Mouse (Mus musculus) left cerebral cortex, adult 9 months (tissue): ENCODE measurements at regions not wholly inside any gene's neighbourhood (a gene's known extent, or its start where the extent isn't known, plus 50 kb on each side); places are given as distances from the start of the nearest gene placed in this dataset.
"Not testable (repeated sequence)": the region's sequence is repeated elsewhere in the genome, so short reads cannot be mapped to it uniquely, and the experiment has no call there.

Experiments used
- DNase-seq, 2 experiments: peaks; one replicate each; pipeline ENCODE4 v3.0.0; 2022; ENCODE audit warnings: low spot score in 2 of 2

DNA sequence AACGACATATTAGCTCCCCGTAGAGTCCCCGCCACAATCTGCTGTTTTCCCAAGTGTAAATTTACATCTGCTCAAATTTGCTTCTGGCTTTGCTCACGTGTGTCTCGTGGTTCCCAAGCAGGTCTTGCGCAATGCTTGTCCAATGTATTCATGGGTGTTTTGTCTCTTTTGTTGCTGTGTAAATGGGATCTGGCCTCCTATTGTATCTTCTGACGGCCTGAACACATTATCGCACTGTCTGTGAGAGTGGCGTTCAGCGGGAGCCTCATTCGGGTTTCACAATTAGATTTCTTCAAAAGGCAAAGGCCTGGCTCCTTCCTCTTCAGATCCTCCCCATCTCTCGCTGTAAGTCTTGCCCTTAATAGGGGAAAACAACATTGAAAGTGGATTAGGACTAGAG, 274.5 kb downstream of the Fam19a5 start:
- DNase-seq, result no peak

DNA sequence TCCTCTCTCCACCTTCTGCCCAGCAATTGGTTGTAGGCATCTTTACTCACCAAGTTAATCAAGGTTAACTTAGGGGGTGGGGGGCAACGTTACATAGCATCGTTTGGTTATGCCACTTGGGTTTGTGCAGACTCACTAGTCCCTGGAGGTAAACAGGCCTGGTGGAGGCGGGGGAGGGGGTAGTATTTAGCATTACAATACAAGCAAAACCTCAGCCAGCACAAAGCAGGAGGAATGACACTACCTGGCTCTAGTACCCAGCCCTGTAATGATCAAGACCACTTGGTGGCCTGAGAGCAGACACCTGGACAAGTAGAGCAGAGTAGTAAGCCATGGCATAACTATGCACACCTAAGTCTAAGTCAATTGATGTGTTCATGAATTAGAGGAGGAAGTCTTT, 298.0 kb downstream of the Fam19a5 start:
- no peak for DNase-seq

DNA sequence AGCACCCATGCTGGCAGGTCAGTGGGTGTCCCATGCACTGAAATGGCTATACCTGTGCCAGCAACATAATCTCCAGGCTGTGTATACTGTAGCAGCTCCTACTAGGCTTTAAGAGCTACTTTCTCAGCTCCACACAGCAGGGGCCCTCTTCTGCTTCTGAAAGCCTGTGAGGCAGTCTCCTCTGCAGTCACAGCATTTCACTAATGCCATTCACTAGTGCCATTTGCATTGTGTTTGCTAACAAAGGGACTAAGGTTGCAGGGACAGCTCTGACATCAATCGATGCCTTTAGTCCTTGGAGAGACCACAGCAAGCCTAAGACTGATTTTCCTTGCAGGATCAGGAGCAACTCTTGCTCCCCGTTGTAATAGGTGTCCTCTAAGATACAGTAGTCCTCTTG, 315.0 kb downstream of the Fam19a5 start:
- DNase-seq, result no peak

DNA sequence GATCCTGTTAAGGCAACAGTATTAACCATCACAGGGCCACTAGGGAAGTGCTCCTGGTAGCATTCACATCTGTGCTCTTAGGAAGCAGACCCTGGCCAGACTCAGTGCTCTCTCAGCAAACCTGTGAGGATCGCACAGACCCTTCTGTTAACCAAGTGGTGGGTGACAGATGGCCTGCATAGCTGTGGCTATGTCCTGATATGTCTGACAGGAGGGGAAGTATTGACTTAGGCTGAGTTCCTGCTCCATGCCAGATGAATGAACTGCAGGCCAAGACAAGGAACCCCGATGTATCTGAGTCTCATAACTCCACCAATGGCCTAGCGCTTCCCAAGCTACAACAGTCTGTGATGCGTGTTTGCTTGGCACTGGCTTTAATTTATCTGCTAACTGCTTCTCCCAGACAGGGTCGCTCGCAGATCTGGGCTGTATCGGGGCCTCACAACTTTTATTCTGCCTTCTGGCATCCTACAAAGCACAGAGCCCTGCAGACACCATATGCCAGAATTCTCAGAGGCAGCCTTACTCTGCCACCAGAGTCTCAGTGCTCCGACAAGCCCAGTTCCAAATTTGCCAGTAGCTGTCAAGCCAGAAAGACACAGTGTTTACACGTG, 332.3 kb downstream of the Fam19a5 start:
- no peak for DNase-seq

DNA sequence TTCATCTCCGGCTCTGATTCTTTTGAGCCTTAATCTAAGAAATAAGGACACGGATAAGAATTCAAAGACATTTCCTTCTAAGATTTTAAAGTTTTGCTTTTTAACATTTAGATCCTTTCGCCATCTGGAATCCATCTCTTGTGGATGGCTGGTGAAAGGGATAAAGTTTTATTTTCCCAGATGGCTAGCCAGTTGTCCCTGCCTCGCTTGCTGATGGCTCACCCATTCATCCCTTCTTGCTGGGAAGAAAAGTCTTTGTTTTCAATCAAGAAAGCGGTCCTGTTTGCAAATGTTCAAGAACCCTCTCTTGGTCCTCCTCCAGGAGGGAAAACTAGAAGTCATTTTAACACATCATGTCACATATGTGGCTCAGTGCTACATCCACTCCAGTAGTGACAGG, 346.8 kb downstream of the Fam19a5 start:
- DNase-seq, result no peak

DNA sequence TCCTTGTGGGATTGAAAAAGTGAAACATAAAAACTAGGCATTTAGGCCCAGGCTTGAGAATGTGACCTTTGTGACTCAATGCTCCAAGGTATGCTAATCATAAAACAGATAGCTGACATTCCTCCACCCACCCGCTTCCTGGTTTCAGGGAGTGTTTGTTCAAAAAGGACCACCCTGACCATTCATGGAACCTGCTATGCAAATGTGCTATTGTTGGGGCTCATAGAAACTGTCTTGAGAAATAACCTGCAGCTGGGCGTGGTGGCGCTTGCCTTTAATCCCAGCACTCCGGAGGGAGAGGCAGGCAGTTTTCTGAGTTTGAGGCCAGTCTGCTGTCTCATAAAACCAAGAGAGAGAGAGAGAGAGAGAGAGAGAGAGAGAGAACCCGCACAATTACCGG, 350.8 kb downstream of the Fam19a5 start:
- DNase-seq, result not testable (repeated sequence)

DNA sequence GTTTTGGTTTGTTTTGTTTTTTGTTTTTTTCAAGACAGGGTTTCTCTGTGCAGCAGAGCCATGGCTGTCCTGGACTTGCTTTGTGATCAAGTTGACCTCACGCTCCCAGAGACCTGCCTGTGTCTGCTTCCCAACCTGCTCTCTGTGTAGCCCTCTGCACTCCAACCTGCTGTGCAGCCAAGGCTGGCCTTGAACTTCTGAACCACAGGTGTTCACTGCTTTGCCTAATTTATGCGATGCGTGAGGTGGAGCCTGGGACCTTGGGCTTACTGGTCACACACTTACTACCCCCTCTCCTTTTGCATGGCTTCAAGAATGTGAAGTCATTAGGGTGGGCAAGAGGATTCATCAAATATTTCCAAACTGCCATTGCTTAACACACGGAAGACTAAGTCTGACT, 354.6 kb downstream of the Fam19a5 start:
- no peak for DNase-seq

DNA sequence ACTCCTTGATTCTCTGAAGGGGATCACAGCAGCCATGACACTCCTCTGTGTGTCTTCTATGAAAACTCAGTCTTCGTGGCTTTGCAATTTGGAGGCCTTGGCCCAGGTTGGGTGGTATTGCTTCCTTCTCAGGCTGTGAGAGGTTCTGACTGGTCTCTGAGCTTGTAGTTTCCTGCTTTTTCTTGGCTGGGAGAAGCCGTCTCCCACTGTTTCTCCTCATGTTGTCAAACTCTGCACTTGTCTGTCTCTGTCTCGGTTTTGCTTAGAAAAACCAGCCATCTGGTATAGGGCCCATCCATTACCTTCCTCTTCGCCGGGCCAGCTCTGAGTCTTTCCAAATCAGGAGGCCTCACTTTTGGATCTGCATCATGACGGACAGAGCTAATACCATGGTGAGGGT, 360.3 kb downstream of the Fam19a5 start:
- DNase-seq, result no peak

DNA sequence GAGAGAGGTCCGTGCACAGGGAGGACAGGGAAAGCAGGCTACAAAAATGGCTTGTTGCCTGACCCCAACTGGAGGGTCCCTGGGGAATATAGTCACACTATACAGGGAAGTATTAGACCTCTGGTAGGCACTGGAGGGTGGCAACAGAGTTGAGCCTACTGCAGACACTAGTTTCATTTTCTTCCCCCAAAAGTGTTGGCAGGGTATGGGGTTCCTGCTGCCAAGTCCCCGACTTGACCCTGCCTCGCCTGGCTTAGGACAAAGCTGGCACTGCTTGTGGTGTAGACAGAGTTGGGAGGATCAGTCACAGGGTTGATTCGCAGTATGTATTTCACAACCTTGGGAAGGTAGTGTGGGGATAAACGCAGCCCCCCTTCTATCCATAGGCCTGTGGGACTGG, 362.2 kb downstream of the Fam19a5 start:
- no peak for DNase-seq

DNA sequence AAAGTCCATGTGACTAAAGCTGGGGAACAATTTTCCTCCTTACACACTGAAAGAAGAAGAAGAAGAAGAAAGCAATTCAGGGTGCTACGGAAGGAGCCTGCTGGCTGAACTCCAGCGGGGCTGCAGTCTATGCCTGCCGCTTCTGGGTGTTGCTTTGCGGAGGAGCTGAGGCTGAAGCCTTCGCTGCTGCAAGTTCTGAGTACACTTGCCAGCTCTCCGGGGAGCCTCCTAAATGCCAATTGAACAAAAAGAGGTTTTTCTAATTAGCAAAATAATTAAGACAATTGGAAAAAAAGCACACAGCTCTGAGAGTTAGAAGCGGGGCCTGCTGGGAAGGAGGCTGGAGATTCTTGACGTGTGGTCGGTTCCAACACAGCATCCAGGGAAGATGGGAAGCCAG, 378.0 kb downstream of the Fam19a5 start:
- DNase-seq, result peak; percentile 13 to 40

DNA sequence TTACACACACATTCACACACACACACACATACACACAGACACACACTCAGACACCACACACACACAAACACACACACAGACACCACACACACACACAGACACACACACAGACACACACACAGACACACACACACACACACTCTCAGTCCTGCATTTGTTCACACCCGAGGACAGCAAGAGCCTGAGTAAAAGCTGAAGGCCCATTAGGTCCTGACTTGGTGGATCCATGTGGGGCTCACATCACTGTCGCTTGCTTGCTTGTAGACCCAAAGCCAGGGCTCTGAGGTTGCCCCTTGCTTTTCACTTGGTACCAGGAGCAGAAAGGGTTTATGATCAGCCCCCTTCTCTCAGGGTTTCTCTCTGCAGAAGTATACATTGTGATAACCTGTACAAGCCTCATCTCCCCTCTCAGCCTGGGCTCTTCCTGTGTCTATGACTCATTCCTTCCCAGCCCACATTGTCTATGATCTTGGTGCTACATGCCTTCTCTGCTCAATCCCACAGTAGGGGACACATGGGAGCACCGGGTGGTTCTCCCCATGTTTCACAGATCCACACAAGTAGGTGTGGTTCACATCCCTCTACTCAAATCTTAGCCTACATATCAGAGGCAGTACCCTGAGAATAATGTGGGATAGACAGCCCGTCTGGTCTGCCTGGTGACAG, 378.8 kb downstream of the Fam19a5 start:
- no peak for DNase-seq

DNA sequence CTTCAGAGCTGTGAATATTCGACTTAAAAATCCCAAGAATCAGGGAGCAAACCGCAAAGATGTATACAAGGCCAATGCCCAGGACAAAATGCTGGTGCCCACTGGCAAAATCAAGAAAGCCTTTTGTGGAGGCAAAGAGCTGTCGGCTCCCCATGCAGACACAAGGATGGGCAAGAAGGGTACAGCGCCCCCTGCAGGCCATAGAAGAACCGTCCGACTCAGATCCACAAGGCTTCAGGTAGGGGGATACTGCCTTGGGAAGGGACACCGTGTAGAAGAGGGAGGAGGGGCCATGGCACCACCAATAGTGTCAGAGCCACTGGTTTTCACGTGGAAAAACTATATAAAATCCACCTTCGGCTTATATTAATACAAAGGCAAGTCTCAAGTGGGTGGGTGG, 379.8 kb downstream of the Fam19a5 start:
- DNase-seq, result peak in 1 of 2 experiments; percentile 27

DNA sequence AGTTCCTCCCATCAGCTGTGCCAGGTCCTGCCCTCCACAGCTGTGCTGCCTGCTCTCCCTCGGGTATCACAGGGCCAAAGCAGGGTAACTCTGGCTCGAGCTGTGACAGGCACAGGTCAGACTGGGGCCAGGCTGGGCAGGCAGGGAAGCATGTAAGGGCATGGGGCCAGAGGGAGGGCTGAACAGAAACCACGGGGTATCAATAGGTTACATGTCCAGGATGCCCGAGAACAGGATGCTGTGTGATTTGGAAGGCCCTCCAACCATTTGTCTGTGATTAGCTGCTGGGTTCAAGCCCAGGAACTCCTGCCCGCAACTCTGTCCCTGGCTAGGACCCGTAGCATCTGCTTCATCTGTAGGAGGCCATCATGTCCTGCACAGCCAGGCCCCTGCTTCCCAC, 391.9 kb downstream of the Fam19a5 start:
- no peak for DNase-seq

DNA sequence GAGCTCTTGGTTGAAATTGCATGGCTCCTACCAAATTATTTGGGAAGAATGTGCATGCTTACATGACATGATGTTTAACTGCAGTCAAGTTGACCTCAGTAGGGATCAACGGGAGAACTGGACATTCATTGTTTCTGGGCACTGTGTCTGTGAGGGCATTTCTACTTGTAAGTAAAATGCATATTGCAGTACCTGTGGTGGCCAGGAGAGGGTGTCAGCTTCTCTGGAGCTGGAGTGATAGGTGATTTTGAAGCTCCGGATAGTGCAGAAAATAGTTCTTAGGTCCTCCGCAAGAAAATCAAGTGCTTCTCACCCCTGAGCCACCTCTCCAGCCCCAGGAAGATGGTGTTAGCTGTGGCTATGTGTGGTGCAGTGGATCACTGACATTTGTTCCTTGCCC, 396.7 kb downstream of the Fam19a5 start:
- DNase-seq, result peak in 1 of 2 experiments; percentile 79

DNA sequence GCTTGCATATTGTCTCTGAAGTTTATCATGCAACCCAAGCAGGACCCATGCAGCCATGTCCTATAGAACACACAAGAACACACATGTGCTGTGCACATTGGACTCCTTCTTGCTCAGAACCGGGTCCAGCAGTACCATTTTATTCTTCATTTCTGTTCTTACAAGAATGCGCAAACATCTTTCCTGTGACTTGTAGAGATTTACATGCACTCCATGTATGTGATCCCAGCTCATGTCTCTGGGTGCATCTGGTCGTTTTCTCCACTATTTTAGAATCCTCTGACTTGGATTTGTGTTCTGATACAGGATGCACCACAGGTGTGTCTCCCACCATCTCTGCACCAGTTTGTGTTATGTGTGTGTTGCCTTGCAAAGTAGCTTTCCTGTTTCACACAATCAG, 408.4 kb downstream of the Fam19a5 start:
- DNase-seq, result no peak

DNA sequence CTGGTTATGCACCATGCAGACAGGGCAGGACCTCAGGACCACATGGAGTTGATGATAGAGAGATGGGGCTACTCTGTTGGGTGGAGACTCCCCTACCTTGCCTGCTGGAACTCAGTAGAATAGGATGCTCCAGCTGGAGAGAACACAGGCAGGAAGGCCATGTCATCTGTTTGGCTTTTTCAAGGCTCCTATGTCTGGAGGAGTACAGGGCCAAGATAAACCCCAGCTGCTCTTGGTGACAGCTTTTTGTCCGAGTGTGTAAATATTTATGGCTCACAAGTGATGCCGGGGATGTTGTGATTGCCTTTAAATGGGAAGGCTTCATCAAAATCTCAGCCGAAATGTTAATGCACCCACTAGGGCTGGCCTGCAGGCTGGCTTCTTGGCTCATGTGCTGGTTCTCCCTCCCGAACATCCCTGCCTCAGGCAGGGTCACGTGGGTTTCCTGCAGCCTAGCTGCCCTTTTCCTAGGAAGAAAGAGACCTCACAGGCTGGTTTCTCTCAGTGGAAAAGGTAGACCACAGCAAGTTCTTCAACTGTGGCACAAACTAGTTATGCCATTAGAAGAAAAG, 411.7 kb downstream of the Fam19a5 start:
- DNase-seq, result no peak

DNA sequence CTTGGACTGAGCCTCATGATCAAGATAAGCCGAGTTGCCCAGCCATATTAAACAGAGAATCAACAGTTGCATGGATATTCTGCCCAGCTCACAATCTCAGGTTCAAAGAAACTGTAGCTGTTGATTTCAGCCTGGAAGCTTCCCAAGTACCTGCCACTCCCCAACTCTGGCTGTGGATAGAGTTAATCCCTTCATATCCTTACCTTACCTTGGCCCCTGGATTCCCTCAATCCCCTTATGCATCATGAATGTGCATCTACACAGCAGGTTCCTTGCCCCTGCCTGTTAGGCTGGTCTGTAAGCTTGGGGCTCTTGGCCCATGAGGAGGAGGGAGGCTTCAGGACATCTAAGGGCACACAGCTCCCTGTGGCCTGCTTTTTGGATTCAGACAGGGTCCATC, 414.8 kb downstream of the Fam19a5 start:
- DNase-seq, result no peak

DNA sequence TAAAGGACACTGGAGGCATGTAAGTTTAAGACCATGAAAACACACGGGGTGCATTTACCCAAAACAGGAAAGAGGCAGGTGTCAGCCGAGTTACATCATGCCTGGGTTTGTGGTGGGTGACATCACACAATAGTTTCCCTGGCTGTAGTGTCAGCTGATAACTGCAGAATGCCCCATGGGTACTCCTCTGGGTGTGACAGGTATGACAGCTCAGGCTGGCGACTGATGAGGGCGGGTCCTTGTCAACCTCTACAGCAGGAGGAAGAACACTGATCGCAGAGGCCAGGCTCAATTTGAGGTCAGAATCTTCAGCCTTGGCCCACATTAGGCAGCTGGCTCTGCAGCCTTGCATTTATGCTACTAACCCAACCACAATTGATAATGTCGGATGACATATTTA, 428.5 kb downstream of the Fam19a5 start:
- DNase-seq, result no peak

DNA sequence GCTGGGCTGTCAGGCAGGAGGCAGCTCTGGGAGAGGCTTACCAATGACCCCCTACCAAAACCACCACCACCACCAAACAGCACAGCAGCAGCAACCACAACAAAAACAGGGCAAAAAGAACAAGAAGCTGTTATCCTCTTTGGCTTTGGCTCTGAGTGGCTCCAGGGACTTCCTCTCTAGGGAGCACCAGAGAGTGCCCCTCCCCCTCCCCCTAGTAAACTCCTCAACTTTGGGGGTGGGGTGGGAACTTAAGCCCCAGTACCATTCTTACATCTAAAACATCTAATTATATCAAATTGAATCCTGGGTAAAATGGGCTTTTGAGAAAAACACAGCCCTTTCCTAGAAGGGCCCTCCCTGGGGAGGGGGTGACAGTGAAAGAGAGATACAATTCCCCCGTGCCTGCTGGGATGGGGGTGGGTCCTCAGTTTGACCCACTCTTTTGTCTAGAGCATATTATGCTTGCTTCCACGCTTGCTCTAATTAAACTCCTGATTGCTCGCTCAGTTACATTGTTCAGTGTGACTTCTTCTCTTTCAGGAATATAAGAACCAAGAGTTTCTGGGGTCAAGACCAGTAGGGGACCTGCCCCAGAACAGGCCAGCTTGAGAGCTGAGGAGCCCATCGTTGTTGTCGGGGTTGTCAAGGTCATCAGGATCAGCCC, 443.4 kb downstream of the Fam19a5 start:
- DNase-seq, result no peak

DNA sequence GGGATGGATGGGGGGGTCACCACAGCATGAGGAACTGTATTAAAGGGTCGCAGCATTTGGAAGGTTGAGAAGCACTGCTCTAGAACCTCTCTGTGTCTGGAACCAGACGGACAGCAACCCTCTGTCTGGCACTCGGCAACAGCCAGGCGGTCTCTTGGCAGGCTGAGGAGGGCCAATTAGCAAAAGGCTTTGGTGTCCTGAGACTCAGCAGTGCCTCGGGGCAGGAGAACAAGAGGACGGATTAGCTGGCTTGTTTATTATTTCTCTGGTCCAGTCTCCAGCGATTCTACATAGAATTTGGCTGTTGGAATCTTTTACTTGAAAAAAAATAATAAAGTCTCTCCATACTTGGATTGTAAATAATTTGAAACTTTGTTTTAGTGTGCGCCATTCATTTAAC, 450.4 kb downstream of the Fam19a5 start:
- DNase-seq, result peak in 1 of 2 experiments; percentile 8

DNA sequence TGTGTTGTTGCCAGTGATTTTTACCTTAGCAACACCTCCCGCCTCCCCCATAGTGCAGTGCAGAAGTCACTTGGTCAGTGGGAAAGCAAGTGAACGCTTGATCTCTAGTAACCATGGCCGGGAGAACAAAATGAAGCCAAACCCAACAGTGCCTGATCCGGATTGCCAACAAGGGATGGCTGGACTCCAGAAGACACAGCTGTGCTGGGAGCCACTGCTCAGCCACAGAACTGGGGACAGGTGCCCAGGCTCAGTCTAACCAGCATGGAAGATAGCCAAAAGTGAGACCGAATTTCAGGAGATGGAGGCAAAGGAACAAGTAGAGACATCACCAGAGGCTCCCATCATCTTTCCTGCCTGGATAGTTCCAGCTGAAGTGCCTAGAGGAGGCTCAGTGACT, 473.0 kb downstream of the Fam19a5 start:
- DNase-seq, result peak in 1 of 2 experiments; percentile 18

DNA sequence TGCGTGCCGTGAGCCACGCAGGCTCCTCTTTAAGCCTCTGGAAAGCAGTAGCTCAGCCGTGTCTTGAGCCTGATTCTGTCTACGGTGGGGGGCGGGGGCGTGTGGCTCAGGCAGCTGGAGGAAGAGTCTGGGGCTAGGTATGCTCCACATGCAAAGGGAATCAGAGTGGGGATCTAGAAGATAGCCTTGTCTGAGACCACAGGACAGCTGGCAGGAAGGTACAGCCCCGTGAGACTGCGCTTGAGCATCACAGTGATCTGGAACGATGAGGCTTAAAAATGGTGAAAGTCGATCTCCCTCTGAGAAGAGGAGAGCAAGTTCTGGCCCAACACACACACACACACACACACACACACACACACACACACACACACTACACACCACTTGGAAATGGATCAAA, 488.7 kb downstream of the Fam19a5 start:
- DNase-seq, result no peak

DNA sequence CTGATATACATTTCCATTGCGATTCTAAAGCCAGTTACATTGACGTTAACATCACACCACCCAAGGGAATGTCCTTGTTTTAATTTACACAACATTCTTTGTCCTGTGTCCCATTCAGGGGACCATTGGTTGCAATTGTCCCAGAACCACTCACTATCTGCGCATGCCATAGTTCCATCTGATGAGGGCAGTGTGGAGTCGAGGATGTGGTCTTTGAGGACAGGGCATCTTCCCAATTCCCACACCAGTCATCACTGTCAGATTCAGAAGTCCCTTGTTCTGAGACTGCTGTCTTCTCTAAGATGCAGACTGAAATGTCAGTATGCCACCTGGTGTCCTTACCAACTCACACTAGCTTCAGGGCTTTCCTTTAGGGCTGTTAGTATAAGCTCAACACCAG, 489.6 kb downstream of the Fam19a5 start:
- no peak for DNase-seq
